ENCODE assay signal across 8 mouse cellular contexts in the genomic region with DNA sequence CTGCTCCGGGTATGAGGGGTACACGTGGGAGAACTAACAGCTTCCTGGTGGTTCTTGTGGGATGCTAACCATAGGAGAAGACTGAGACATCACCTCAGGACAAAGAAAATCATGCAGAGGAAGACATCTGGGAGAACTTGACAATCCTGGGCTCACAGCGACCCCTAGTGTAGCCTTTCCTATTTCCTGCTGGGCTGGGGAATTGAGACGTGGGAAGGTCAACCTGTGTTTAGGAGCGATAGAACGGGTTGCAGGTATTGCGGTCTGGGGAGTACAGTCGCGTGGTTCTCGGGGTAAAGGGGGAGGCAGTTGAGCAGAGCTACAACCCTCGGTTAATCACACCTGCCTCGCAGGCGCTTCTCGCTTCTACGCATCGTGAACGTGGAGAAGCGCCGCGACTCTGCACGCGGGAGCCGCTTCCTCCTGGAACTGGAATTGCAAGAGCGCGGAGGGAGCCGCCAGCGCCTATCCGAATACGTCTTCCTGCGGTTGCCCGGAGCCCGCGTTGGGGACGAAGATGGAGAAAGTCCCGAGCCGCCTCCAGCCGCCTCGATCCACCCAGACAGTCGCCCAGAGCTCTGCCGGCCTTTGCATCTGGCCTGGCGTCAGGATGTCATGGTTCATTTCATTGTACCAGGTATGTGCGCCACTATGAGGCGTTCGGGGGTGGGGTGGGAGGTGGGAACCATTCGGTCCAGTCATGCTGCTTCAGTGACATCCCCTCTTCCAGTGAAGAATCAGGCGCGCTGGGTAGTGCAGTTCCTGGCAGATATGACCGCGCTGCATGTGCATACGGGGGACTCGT. TPM values are rescaled to one million over a fixed set of nuclear protein-coding genes. Genes with fewer than 3 reads are reported as not detected.
DNase-seq lines count a peak whose midpoint lies in the region; ATAC-seq and TF ChIP-seq lines count a peak whose summit lies in the region.

No protein-coding gene starts in this region.

- peak overlapping the region; percentile 42 for H3K9ac ChIP-seq in intestine, embryonic 15.5 days

- peak overlapping the region; percentile 28 for H3K4me3 ChIP-seq in cortical plate, adult 2 months (ENCODE audit: insufficient read depth, low read length)
- peak overlapping the region; percentile 41 for H3K4me3 ChIP-seq in intestine, embryonic 15.5 days (replicated peaks)
- peak overlapping the region; percentile 54 for H3K4me3 ChIP-seq in midbrain, embryonic 10.5 days

- H3K27ac ChIP-seq in cortical plate, adult 2 months (ENCODE audit: insufficient read depth, low read length): peak overlapping the region; percentile 58
- H3K27ac ChIP-seq in intestine, embryonic 15.5 days: no peak overlapping the region
- peak overlapping the region; percentile 65 for H3K27ac ChIP-seq in midbrain, embryonic 10.5 days (replicated peaks)

- ATAC-seq in intestine, embryonic 15.5 days: peak; percentile 59

- peak overlapping the region; percentile 91 for H3K4me2 ChIP-seq in intestine, embryonic 15.5 days (replicated peaks)

- TF ChIP-seq POLR2A in cortical plate, adult 2 months (IDR thresholded peaks at IDR 0.05; ENCODE audit: extremely low read depth, insufficient read depth, low read length): peak; percentile 66

- intact Hi-C loops in gastrocnemius, postnatal 14 days (cut with DNase I; ENCODE audit: low total_unique reads): no loop called here
- intact Hi-C loops in left cerebral cortex, postnatal 4 days (cut with DNase I): no loop called here

- peaks cover 6% of the 10 kb centered on the region for H3K4me1 ChIP-seq in cortical plate, adult 2 months (ENCODE audit: control insufficient read depth, insufficient read depth, low read length)
- peaks cover 13% of the 10 kb centered on the region for H3K4me1 ChIP-seq in intestine, embryonic 15.5 days (replicated peaks)
- H3K4me1 ChIP-seq in midbrain, embryonic 10.5 days: peaks cover 21% of the 10 kb centered on the region

- 2% methylated on average over 51 of the region's 51 CpGs for WGBS in intestine, embryonic 15.5 days
- WGBS in midbrain, embryonic 10.5 days: 1% methylated on average over 51 of the region's 51 CpGs

- peak; percentile 83 for TF ChIP-seq CTCF in cortical plate, adult 2 months (IDR thresholded peaks at IDR 0.05; ENCODE audit: extremely low read depth, insufficient read depth, low read length)

- H3K9me3 ChIP-seq in intestine, embryonic 15.5 days: no peaks in the 10 kb centered on the region
- H3K9me3 ChIP-seq in midbrain, embryonic 10.5 days (replicated peaks): no peaks in the 10 kb centered on the region

- peaks cover 15% of the 10 kb centered on the region for H3K27me3 ChIP-seq in intestine, embryonic 15.5 days (replicated peaks)
- peaks cover 41% of the 10 kb centered on the region for H3K27me3 ChIP-seq in midbrain, embryonic 10.5 days (ENCODE audit: low read depth, poor library complexity, severe bottlenecking)

- H3K36me3 ChIP-seq in intestine, embryonic 15.5 days: 0 out of 2 replicates have a peak, but pooled peaks cover 2% of the 10 kb centered on the region
- H3K36me3 ChIP-seq in midbrain, embryonic 10.5 days: peaks cover 37% of the 10 kb centered on the region

- DNase-seq in urinary bladder, postnatal 14 days (ENCODE audit: low spot score): peak; percentile 85
- no peak for DNase-seq in urinary bladder, adult 2 months (ENCODE audit: low spot score)
- peak; percentile 60 for DNase-seq in gastrocnemius, postnatal 14 days
- DNase-seq in left cerebral cortex, postnatal 4 days: peak; percentile 74
- DNase-seq in midbrain, embryonic 10.5 days (ENCODE audit: low spot score): peak; percentile 79
- DNase-seq in spleen, adult 12 weeks (ENCODE audit: low spot score): peak; percentile 50

RNA-seq across cellular contexts. Expression of gene Pkp3, which starts 7.8 kb away (rescaled TPM):
- polyA plus RNA-seq in urinary bladder, adult 2 months (2012; rRNA removed): 26.5 and 27.7 TPM in 2 replicates
- polyA plus RNA-seq in cortical plate, adult 2 months (2012; rRNA removed): 0.06 and 0.15 TPM in 2 replicates
- not detected for total RNA-seq in gastrocnemius, postnatal 14 days (2021)
- polyA plus RNA-seq in intestine, embryonic 15.5 days (2015; fragmentation: Nextera tagmentation; extraction: Ambion mirVana): 24.6 and 26.1 TPM in 2 replicates
- not detected for total RNA-seq in left cerebral cortex, postnatal 4 days (2021)
- 1.8 and 2.0 TPM in 2 replicates for polyA plus RNA-seq in midbrain, embryonic 10.5 days (2016; fragmentation: Nextera tagmentation; extraction: Ambion mirVana)

RNA-seq across cellular contexts. Expression of gene B4galnt4, which starts 9.4 kb away (rescaled TPM):
- polyA plus RNA-seq in urinary bladder, adult 2 months (2012; rRNA removed): 0.45 and 0.55 TPM in 2 replicates
- polyA plus RNA-seq in cortical plate, adult 2 months (2012; rRNA removed): 109 and 125 TPM in 2 replicates
- total RNA-seq in gastrocnemius, postnatal 14 days (2021): under 1 TPM in 1 of 2 experiments, not detected in 1; 0.23 TPM
- 7.9 and 10.7 TPM in 2 replicates for polyA plus RNA-seq in intestine, embryonic 15.5 days (2015; fragmentation: Nextera tagmentation; extraction: Ambion mirVana)
- 100 to 1,000 TPM; 132 to 150 TPM for total RNA-seq in left cerebral cortex, postnatal 4 days (2021)
- polyA plus RNA-seq in midbrain, embryonic 10.5 days (2016; fragmentation: Nextera tagmentation; extraction: Ambion mirVana): 26.8 and 29.4 TPM in 2 replicates

RNA-seq across cellular contexts. Expression of gene Sigirr, which starts 30.1 kb away (rescaled TPM):
- 13.8 and 15.0 TPM in 2 replicates for polyA plus RNA-seq in urinary bladder, adult 2 months (2012; rRNA removed)
- polyA plus RNA-seq in cortical plate, adult 2 months (2012; rRNA removed): 4.0 and 4.3 TPM in 2 replicates
- 1 to 10 TPM; 2.8 to 3.2 TPM for total RNA-seq in gastrocnemius, postnatal 14 days (2021)
- 17.8 and 20.5 TPM in 2 replicates for polyA plus RNA-seq in intestine, embryonic 15.5 days (2015; fragmentation: Nextera tagmentation; extraction: Ambion mirVana)
- 1 to 10 TPM; 2.8 to 2.9 TPM for total RNA-seq in left cerebral cortex, postnatal 4 days (2021)
- 2.3 and 2.5 TPM in 2 replicates for polyA plus RNA-seq in midbrain, embryonic 10.5 days (2016; fragmentation: Nextera tagmentation; extraction: Ambion mirVana)

RNA-seq across cellular contexts. Expression of gene Gm17387, which starts 41.3 kb away (rescaled TPM):
- not detected in 2 replicates for polyA plus RNA-seq in urinary bladder, adult 2 months (2012; rRNA removed)
- not detected in 2 replicates for polyA plus RNA-seq in cortical plate, adult 2 months (2012; rRNA removed)
- total RNA-seq in gastrocnemius, postnatal 14 days (2021): not detected
- not detected in 2 replicates for polyA plus RNA-seq in intestine, embryonic 15.5 days (2015; fragmentation: Nextera tagmentation; extraction: Ambion mirVana)
- total RNA-seq in left cerebral cortex, postnatal 4 days (2021): not detected
- not detected in 2 replicates for polyA plus RNA-seq in midbrain, embryonic 10.5 days (2016; fragmentation: Nextera tagmentation; extraction: Ambion mirVana)

RNA-seq across cellular contexts. Expression of gene Ano9, which starts 47.3 kb away (rescaled TPM):
- 7.5 and 13.7 TPM in 2 replicates for polyA plus RNA-seq in urinary bladder, adult 2 months (2012; rRNA removed)
- polyA plus RNA-seq in cortical plate, adult 2 months (2012; rRNA removed): 0.08 TPM in 1 of 2 replicates, not detected in the other
- not detected for total RNA-seq in gastrocnemius, postnatal 14 days (2021)
- 29.5 and 35.3 TPM in 2 replicates for polyA plus RNA-seq in intestine, embryonic 15.5 days (2015; fragmentation: Nextera tagmentation; extraction: Ambion mirVana)
- not detected for total RNA-seq in left cerebral cortex, postnatal 4 days (2021)
- 0.07 and 0.16 TPM in 2 replicates for polyA plus RNA-seq in midbrain, embryonic 10.5 days (2016; fragmentation: Nextera tagmentation; extraction: Ambion mirVana)
